Mouse (Mus musculus) liver, embryonic 15.5 days (tissue): ENCODE measurements around the gene Cox7a1. TPM values are rescaled to one million over a fixed set of nuclear protein-coding genes. Genes with fewer than 3 reads are reported as not detected.
"Not testable (repeated sequence)": the region's sequence is repeated elsewhere in the genome, so short reads cannot be mapped to it uniquely, and the experiment has no call there.

Experiments
- ATAC-seq: fragments of 200-750 bp; cut with Nextera tagmentation; 2 replicates; pipeline ENCODE4 v1.8.0; 2017; ENCODE audit warnings: moderate number of reproducible peaks, mild to moderate bottlenecking, moderate library complexity; ENCODE audit not compliant: insufficient read depth
- H3K27ac ChIP-seq: fragments of 300-500 bp; sonication (generic); replicated peaks from 2 replicates; pipeline ENCODE4 v1.5.1; 2015; ENCODE audit warnings: mild to moderate bottlenecking, inconsistent platforms
- H3K27me3 ChIP-seq: fragments of 300-500 bp; sonication (generic); 2 replicates; pipeline ENCODE4 v1.6.1; 2015; ENCODE audit warnings: mild to moderate bottlenecking, inconsistent platforms
- H3K36me3 ChIP-seq: fragments of 300-500 bp; sonication (generic); replicated peaks from 2 replicates; pipeline ENCODE4 v1.6.1; 2015; ENCODE audit warnings: moderate library complexity, mild to moderate bottlenecking, inconsistent platforms
- H3K4me1 ChIP-seq: fragments of 300-500 bp; sonication (generic); replicated peaks from 2 replicates; pipeline ENCODE4 v1.6.1; 2015; ENCODE audit warnings: inconsistent platforms
- H3K4me2 ChIP-seq: fragments of 300-500 bp; sonication (generic); 2 replicates; pipeline ENCODE4 v1.6.1; 2015; ENCODE audit warnings: moderate library complexity, mild to moderate bottlenecking, inconsistent platforms
- H3K4me3 ChIP-seq: fragments of 300-500 bp; sonication (generic); replicated peaks from 2 replicates; pipeline ENCODE4 v1.5.1; 2015; ENCODE audit warnings: mild to moderate bottlenecking, inconsistent platforms
- H3K9ac ChIP-seq: fragments of 300-500 bp; sonication (generic); 2 replicates; pipeline ENCODE4 v1.6.1; 2015; ENCODE audit warnings: moderate library complexity, mild to moderate bottlenecking, inconsistent platforms
- H3K9me3 ChIP-seq: fragments of 300-500 bp; sonication (generic); replicated peaks from 2 replicates; pipeline ENCODE4 v1.6.1; 2016; ENCODE audit warnings: inconsistent platforms
- WGBS: fragments of 180-500 bp; shearing (Covaris S2); methylation state at CpG from one replicate; pipeline ENCODE4 v1.1.7; 2015; ENCODE audit warnings: mixed read lengths; ENCODE audit not compliant: insufficient replicate concordance; 5-methylcytosine and 5-hydroxymethylcytosine counted together
- polyA plus RNA-seq: library from polyadenylated mRNA; unstranded; fragments of >200 nt; fragmentation: Nextera tagmentation; extraction: Ambion mirVana; gene quantifications from 2 replicates; pipeline ENCODE4 v1.2.1, GENCODE M21; 2015

Gene Cox7a1
- polyA plus RNA-seq, 1 experiment from 2014 or later: 7.7 TPM

- Histone ChIP-seq H3K4me3 (peak overlapping the region; percentile 79), H3K9me3 (no peaks in the 10 kb centered on the region), H3K9ac (peak overlapping the region; percentile 85), H3K27me3 (no peaks in the 10 kb centered on the region), H3K4me1 (peaks cover 44% of the 10 kb centered on the region), H3K27ac (peak overlapping the region; percentile 87), H3K4me2 (peak overlapping the region; percentile 88), H3K36me3 (peaks cover 40% of the 10 kb centered on the region)
- ATAC-seq: peak; percentile 74
- 2% methylated on average over 26 of the region's 26 CpGs for WGBS
These were observed 9.7 kb downstream of the Cox7a1 start for GRCm38 (mm10) chr7:30193581-30194100.

GRCm38 (mm10) chr7:30194101-30194831 is 10.3 kb downstream of the Cox7a1 start:
- ATAC-seq: peak; percentile 41

GRCm38 (mm10) chr7:30194884-30195283 is 10.9 kb downstream of the Cox7a1 start:
- peak overlapping the region; percentile 85 for H3K9ac ChIP-seq
- peak overlapping the region; percentile 88 for H3K4me2 ChIP-seq
- H3K4me1 ChIP-seq: peaks cover 46% of the 10 kb centered on the region
- no peaks in the 10 kb centered on the region for H3K9me3 ChIP-seq
- H3K36me3 ChIP-seq: peaks cover 29% of the 10 kb centered on the region
- H3K27me3 ChIP-seq: no peaks in the 10 kb centered on the region
- peak; percentile 87 for ATAC-seq
- peak overlapping the region; percentile 79 for H3K4me3 ChIP-seq
- peak overlapping the region; percentile 87 for H3K27ac ChIP-seq
- under 1% methylated on average over 28 of the region's 28 CpGs for WGBS

More at GRCm38 (mm10) chr7:30194101-30194831, 10.3 kb downstream of the Cox7a1 start:
- H3K36me3 ChIP-seq: peaks cover 34% of the 10 kb centered on the region
- H3K27me3 ChIP-seq: no peaks in the 10 kb centered on the region
- H3K9me3 ChIP-seq: no peaks in the 10 kb centered on the region
- H3K4me2 ChIP-seq: peak overlapping the region; percentile 88
- under 1% methylated on average over 26 of the region's 26 CpGs for WGBS
- H3K27ac ChIP-seq: peak overlapping the region; percentile 87
- H3K9ac ChIP-seq: peak overlapping the region; percentile 85
- H3K4me3 ChIP-seq: peak overlapping the region; percentile 79
- H3K4me1 ChIP-seq: peaks cover 46% of the 10 kb centered on the region

GRCm38 (mm10) chr7:30195461-30195860 is 11.5 kb downstream of the Cox7a1 start:
- ATAC-seq: no peak
- Histone ChIP-seq H3K9me3 (no peaks in the 10 kb centered on the region), H3K27ac (peak overlapping the region; percentile 87; the same call in 1 of the 2 replicates), H3K4me2 (peak overlapping the region; percentile 88), H3K9ac (peak overlapping the region; percentile 85; the same call in 1 of the 2 replicates), H3K4me1 (peaks cover 46% of the 10 kb centered on the region), H3K27me3 (no peaks in the 10 kb centered on the region), H3K4me3 (peak overlapping the region; percentile 79), H3K36me3 (peaks cover 23% of the 10 kb centered on the region)
- 67% methylated on average over 6 of the region's 6 CpGs for WGBS

GRCm38 (mm10) chr7:30196171-30196570 is 12.2 kb downstream of the Cox7a1 start:
- WGBS: 70% methylated on average over 6 of the region's 6 CpGs
- peaks cover 16% of the 10 kb centered on the region for H3K36me3 ChIP-seq
- no peak for ATAC-seq
- H3K9me3 ChIP-seq: no peaks in the 10 kb centered on the region
- no peaks in the 10 kb centered on the region for H3K27me3 ChIP-seq
- 0 out of 2 replicates have a peak overlapping the region, but pooled peaks have one; percentile 8 for H3K27ac ChIP-seq
- peaks cover 46% of the 10 kb centered on the region for H3K4me1 ChIP-seq
- H3K4me3 ChIP-seq: no peak overlapping the region
- no peak overlapping the region for H3K4me2 ChIP-seq
- no peak overlapping the region for H3K9ac ChIP-seq

- peaks cover 1% of the 10 kb centered on the region; the same call in 1 of the 2 replicates for H3K36me3 ChIP-seq
- H3K4me1 ChIP-seq: peaks cover 45% of the 10 kb centered on the region
- H3K4me2 ChIP-seq: no peak overlapping the region
- no peak overlapping the region for H3K4me3 ChIP-seq
- H3K27me3 ChIP-seq: no peaks in the 10 kb centered on the region
- ATAC-seq: no peak
- H3K9me3 ChIP-seq: no peaks in the 10 kb centered on the region
- WGBS: 49% methylated on average over 5 of the region's 5 CpGs
- H3K9ac ChIP-seq: no peak overlapping the region
- H3K27ac ChIP-seq: no peak overlapping the region
These were observed 13.7 kb downstream of the Cox7a1 start for GRCm38 (mm10) chr7:30197592-30198129.

- Histone ChIP-seq H3K36me3 (no peaks in the 10 kb centered on the region), H3K4me3 (no peak within 1 kb of the TSS), H3K9me3 (no peaks in the 10 kb centered on the region), H3K27ac (no peak within 1 kb of the TSS), H3K9ac (no peak within 1 kb of the TSS), H3K27me3 (no peaks in the 10 kb centered on the region), H3K4me2 (peak within 1 kb of the TSS; percentile 31; the same call in 1 of the 2 replicates), H3K4me1 (peaks cover 40% of the 10 kb centered on the region)
- 5% methylated on average over 8 of the region's 8 CpGs for WGBS
- ATAC-seq: no peak
These were observed 14.6 kb downstream of the Cox7a1 start, which contains the start of gene Capns1 for GRCm38 (mm10) chr7:30198481-30198971. TSS of gene Capns1 (minus strand) at chr7:30198811.

GRCm38 (mm10) chr7:30199498-30200139 is 15.7 kb downstream of the Cox7a1 start:
- Histone ChIP-seq H3K9me3 (no peaks in the 10 kb centered on the region), H3K4me2 (no peak overlapping the region), H3K27ac (no peak overlapping the region), H3K36me3 (no peaks in the 10 kb centered on the region), H3K9ac (no peak overlapping the region), H3K4me3 (no peak overlapping the region), H3K4me1 (peaks cover 34% of the 10 kb centered on the region), H3K27me3 (no peaks in the 10 kb centered on the region)
- WGBS: 64% methylated on average over 18 of the region's 18 CpGs
- no peak for ATAC-seq

- WGBS: 75% methylated on average over 5 of the region's 5 CpGs
These were observed 16.3 kb downstream of the Cox7a1 start for GRCm38 (mm10) chr7:30200200-30200599.

GRCm38 (mm10) chr7:30200661-30201060 is 16.7 kb downstream of the Cox7a1 start:
- not testable (repeated sequence) for H3K27ac ChIP-seq, H3K36me3 ChIP-seq, H3K4me3 ChIP-seq, H3K4me2 ChIP-seq, H3K9ac ChIP-seq, ATAC-seq, H3K9me3 ChIP-seq, H3K27me3 ChIP-seq
- 69% methylated on average over 5 of the region's 5 CpGs for WGBS
- peaks cover 30% of the 10 kb centered on the region for H3K4me1 ChIP-seq

More at GRCm38 (mm10) chr7:30200200-30200599, 16.3 kb downstream of the Cox7a1 start:
- Histone ChIP-seq H3K4me3 (no peak overlapping the region), H3K27me3 (no peaks in the 10 kb centered on the region), H3K9me3 (no peaks in the 10 kb centered on the region), H3K27ac (no peak overlapping the region), H3K4me1 (peaks cover 35% of the 10 kb centered on the region), H3K4me2 (no peak overlapping the region), H3K9ac (no peak overlapping the region), H3K36me3 (no peaks in the 10 kb centered on the region)
- ATAC-seq: no peak
